Mouse (Mus musculus) lung, adult 2 months (tissue): ENCODE results near the gene Tnrc18. TPM values are rescaled to one million over a fixed set of nuclear protein-coding genes. Genes with fewer than 3 reads are reported as not detected.
A peak's percentile ranks its signal among the peaks of the same experiment; 100 is the strongest.

ENCODE experiments used
- DNase-seq: peaks from one replicate; pipeline ENCODE4 v3.0.0; 2022
- H3K4me1 ChIP-seq: fragments of 200-500 bp; 2 replicates; pipeline ENCODE4 v1.6.1; 2011; ENCODE audit warnings: low read length; ENCODE audit not compliant: control insufficient read depth, insufficient read depth
- H3K4me3 ChIP-seq: fragments of 200-500 bp; replicated peaks from 2 replicates; pipeline ENCODE3; 2011; ENCODE audit warnings: low read depth, mild to moderate bottlenecking, control low read depth, low read length; ENCODE audit errors: extremely low read depth
- CTCF ChIP-seq: fragments of 200-500 bp; IDR thresholded peaks from 2 replicates; pipeline ENCODE4 v1.5.1; 2011; ENCODE audit warnings: mild to moderate bottlenecking, low read length, control low read depth; ENCODE audit not compliant: insufficient read depth
- POLR2A ChIP-seq: fragments of 200-500 bp; IDR thresholded peaks from 2 replicates; pipeline ENCODE4 v1.6.1; 2011; ENCODE audit warnings: low read depth, mild to moderate bottlenecking, control low read depth, low read length, borderline replicate concordance; ENCODE audit errors: extremely low read depth
- WGBS: fragments of 180-500 bp; shearing (Covaris S2); methylation state at CpG from one replicate; pipeline ENCODE4 v1.1.7; 2018; 5-methylcytosine and 5-hydroxymethylcytosine counted together
- polyA plus RNA-seq: library from polyadenylated mRNA; depleted of rRNA; stranded (reverse); fragments of >200 nt; gene quantifications from 2 replicates; pipeline ENCODE4 v1.2.3, GENCODE M21; 2012

Tnrc18 gene
- polyA plus RNA-seq, 1 experiment: 60.1 TPM

DNA sequence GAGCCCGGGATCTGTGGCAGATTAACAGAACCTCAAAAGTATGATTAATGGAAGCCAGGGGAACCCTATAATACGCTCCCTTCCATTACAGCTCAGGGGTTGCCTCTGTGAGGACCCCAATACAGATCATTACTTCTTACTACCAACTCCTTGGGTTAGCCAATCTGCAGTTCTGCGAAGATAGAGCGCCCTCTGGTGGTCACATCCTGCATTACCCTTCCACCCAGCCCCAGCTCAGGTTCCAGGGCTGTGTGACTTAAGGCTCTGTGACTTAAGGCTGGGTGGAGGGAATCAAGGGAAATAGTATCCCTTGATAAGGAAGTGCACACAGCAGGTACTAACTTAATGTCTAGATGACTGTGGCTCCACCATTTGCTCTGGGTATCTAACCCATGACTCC is 99.4 kb downstream of the Tnrc18 start:
- H3K4me1 ChIP-seq: no peaks in the 10 kb centered on the region
- WGBS: 20% methylated on average over 4 of the region's 4 CpGs
- peak; percentile 80 for DNase-seq
- H3K4me3 ChIP-seq: no peak overlapping the region
- peak; percentile 94 for TF ChIP-seq CTCF
- no peak for TF ChIP-seq POLR2A

DNA sequence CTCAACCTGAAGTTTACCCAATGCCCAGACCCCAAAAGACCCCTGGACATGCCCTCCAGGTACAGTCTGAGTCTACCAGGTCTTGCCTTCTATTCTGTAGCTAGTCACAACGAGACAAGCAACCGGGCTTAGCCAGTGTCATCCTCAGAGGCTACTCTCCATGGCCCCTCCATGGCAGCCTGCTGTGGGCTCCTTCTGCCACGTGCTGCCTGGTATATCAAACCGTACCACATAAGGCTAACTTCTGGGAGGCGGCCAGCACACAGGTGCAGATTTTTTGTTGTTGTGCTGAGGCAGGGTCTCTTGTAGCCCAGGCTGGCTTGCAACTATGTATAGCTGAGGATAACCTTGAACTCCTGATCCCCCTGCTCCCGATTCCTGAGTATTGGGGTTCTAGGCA is 101.4 kb downstream of the Tnrc18 start:
- 80% methylated on average over 6 of the region's 6 CpGs for WGBS
- DNase-seq: no peak
- TF ChIP-seq CTCF: no peak
- no peak for TF ChIP-seq POLR2A
- no peak overlapping the region for H3K4me3 ChIP-seq
- H3K4me1 ChIP-seq: no peaks in the 10 kb centered on the region

DNA sequence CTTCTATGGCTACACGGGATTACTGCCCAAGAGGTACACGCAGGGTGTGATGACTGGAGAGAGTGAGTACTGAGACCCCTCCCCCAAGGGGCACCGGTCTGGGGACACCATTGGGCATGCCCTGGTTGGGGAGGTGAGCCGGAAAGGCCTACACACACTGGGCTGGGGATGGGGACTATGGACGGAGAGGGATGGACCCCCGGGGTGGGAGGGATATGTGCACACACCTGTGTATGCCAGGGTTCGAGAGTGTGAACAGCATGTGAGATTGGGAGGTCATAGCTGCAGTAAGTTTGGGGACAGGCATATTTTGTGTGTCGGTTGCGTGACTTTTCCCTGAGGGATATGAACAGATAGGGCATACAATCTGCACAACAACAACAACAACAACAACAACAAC is 102.4 kb downstream of the Tnrc18 start:
- no peak for DNase-seq
- TF ChIP-seq POLR2A (no peak), CTCF (no peak)
- Histone ChIP-seq H3K4me3 (no peak overlapping the region), H3K4me1 (no peaks in the 10 kb centered on the region)
- WGBS: 85% methylated on average over 9 of the region's 9 CpGs

DNA sequence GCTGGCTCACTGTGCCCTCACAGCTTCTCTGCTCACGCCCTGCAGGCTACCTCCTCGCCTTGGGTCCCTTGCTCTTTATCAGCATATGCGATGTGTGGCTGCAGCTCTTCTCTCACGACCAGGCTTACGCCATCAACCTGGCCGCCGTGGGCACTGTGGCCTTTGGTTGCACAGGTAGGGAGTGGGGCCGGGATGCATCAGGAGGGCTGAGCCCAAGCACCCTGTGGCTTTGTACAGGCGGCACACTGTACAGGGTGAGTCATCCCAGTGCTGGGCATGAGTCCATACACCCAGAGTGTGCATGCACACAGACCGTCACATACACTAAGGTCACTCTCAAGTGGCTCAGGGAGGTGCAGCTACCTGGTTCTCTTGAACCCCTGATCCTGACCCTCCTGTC is 103.5 kb downstream of the Tnrc18 start:
- DNase-seq: no peak
- H3K4me3 ChIP-seq: no peak overlapping the region
- 85% methylated on average over 10 of the region's 10 CpGs for WGBS
- TF ChIP-seq POLR2A (no peak), CTCF (no peak)
- H3K4me1 ChIP-seq: no peaks in the 10 kb centered on the region

DNA sequence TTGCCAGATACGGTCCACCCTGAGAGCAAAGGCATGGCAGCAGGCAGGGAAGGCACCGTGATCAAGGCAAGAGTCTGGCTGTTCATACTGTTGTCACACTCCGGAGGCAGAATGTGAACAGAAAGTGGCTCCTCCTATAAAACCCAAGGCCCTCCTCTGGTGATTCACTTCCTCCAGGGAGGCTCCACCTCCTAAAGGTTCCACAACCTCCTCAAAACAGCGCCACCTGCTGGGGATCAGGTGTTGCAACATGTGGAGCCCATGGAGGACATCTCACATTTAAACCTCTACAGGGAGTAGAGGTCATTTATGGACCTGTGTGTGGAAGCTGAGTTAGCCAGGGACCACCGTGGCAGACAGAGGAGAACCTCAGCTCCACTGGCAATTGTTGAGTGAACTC is 105.1 kb downstream of the Tnrc18 start:
- WGBS: 85% methylated on average over 5 of the region's 5 CpGs
- Histone ChIP-seq H3K4me3 (no peak overlapping the region), H3K4me1 (no peaks in the 10 kb centered on the region)
- no peak for TF ChIP-seq CTCF
- DNase-seq: no peak

DNA sequence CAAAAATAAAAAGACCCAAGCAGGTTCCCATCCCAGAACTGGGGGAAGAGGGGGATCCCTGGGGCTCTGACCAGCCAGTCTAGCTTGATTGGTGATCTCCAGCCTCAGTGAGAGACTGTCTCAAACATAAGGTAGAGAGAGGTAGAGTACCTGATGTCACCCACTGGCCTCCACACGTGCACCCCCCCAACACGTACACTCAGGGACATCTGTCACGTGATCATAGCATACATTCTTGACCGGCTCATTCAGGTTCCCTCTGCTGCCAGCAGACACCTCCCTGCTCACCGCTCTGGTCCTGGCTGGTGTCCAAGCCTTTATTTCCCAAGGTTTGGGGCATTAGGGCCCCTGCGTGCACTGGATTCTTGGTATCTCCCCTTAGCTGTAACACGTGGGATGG is 108.0 kb downstream of the Tnrc18 start:
- no peaks in the 10 kb centered on the region for H3K4me1 ChIP-seq
- WGBS: 59% methylated on average over 7 of the region's 7 CpGs
- no peak overlapping the region for H3K4me3 ChIP-seq
- TF ChIP-seq CTCF (no peak), POLR2A (no peak)
- DNase-seq: no peak

DNA sequence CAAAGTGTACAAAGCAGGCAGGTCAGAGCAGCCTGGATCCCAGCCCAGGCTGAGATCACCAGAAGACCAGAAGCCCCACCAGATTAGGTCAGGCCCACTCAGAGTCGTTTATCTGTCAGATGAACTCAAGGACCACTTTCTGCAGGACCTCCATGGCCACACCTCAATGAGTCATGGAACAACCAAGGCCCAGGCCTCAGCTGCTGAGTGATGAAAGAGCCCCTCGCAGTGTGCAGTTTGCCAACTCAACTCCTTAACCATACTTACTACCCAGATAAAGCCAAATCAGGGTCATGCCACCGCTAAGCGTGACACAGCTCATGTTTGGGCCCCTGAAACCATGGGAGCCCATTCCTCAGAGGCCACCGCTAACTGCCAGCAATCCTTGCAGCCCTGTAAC is 109.8 kb downstream of the Tnrc18 start:
- TF ChIP-seq CTCF: no peak
- no peak for TF ChIP-seq POLR2A
- DNase-seq: no peak
- Histone ChIP-seq H3K4me1 (peaks cover under 1% of the 10 kb centered on the region; the same call in 1 of the 2 replicates), H3K4me3 (no peak overlapping the region)
- 86% methylated on average over 5 of the region's 5 CpGs for WGBS

DNA sequence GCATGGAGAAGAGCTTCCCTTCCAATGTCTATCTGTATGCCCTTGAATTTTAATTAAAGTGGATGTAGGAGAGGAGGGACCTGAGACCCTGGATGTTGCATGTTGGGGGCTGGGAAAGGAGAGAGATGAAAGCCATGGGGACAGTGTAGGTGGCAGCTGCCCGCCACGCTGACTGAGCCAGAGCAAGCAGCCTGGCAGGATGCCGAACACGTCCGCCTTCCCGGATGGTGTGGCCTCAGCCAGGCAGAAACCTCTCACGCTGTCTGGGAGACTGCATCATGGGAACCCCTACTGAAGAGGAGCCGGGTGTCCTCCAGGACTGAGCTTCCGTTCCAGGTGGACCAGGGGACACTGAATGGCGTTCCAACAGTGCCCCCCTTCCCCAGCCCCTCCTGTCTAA is 113.9 kb downstream of the Tnrc18 start:
- Histone ChIP-seq H3K4me3 (no peak overlapping the region), H3K4me1 (peaks cover 6% of the 10 kb centered on the region; the same call in 1 of the 2 replicates)
- 81% methylated on average over 10 of the region's 10 CpGs for WGBS
- TF ChIP-seq POLR2A (no peak), CTCF (no peak)
- DNase-seq: no peak

DNA sequence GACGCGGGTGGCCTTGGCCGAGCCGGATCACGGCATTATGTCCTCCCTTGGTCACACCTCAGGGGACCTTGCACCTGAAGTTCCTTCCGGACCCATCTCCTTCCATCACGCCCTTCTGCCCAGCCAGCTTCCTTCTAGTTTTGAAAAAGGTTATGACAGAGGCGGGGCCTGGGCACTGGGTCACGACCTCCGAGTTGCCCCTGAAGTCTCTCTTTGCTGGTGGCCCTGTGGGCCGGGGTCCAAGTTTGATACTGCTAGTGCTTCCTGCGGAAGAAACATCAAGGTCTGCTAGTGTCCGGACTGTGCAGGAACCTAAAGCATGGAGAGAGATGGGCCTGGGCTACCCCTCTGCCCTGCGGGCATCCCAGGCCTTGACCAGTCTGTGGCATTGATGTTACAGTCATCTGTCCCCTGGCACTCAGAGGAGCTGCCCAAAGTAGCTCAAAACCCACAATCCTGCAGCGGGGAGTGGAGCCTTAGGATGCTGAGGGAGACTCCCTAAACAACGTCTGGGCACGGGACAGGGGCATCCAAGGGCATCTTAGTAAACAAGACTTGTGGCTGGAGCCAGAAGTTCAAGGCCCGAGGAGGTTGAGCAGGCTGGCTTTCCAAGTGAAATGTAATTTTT is 114.8 kb downstream of the Tnrc18 start:
- TF ChIP-seq POLR2A (no peak), CTCF (no peak)
- H3K4me1 ChIP-seq: peaks cover 6% of the 10 kb centered on the region; the same call in 1 of the 2 replicates
- peak overlapping the region; percentile 25 for H3K4me3 ChIP-seq
- no peak for DNase-seq
- WGBS: 10% methylated on average over 18 of the region's 18 CpGs

DNA sequence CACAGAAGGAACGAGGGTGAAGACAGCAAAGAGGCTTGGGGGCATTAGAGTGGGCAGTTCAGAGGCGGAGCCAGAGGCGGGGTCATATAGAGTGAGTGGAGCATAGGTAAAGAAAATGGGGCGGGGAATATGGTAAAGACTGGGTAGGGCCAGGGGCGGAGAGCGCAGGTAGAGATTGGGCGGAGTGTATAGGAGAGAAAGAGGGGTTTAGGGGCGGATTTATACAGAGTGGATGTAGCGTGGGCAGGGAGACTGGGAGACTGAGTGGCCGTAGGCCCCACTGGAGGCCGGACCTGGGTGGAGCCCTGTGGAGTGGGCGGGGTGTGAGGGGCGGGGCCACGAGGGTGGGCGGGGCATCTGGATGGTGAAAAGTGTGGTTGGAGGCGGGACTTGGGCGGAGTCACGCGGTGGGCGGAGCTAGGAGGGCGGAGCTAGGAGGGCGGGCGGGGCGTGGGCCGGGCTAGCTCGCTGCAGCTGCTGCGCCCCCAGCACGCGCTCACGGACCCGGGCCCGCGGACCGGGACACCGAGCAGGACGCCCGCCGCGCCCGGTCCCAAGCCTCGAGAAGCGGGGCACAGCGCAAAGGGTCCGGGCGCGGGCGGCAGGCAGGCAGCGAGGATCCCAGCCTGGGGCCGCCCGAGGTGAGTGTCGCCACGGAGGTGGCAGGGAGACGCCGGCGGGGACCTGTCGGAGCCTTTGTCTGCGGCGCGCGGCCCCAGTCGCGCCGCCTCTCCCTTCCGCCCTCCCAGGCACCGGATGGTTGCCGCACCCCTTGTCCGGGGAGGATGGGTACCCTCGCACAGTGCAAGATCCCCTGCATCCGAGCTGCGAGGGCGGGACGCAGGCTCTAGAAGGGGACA is 115.6 kb downstream of the Tnrc18 start:
- Histone ChIP-seq H3K4me1 (peaks cover 6% of the 10 kb centered on the region; the same call in 1 of the 2 replicates), H3K4me3 (peak overlapping the region; percentile 25)
- no peak for DNase-seq
- TF ChIP-seq CTCF (no peak), POLR2A (no peak)
- 1% methylated on average over 55 of the region's 72 CpGs for WGBS
